Mouse (Mus musculus) testis, adult 2 months (tissue): Measurements from ENCODE around the gene Ech1. TPM values are rescaled to one million over a fixed set of nuclear protein-coding genes. Genes with fewer than 3 reads are reported as not detected.

Experiments used
- H3K27ac ChIP-seq: fragments of 200-500 bp; 2 replicates; pipeline ENCODE4 v1.5.1; 2012; ENCODE audit warnings: low read depth, low read length; ENCODE audit not compliant: control insufficient read depth, insufficient read depth
- H3K27me3 ChIP-seq: fragments of 200-500 bp; 2 replicates; pipeline ENCODE4 v1.6.1; 2012; ENCODE audit warnings: mild to moderate bottlenecking, low read length, moderate library complexity; ENCODE audit not compliant: control insufficient read depth, insufficient read depth
- H3K36me3 ChIP-seq: fragments of 200-500 bp; 2 replicates; pipeline ENCODE4 v1.6.1; 2012; ENCODE audit warnings: mild to moderate bottlenecking, low read length; ENCODE audit not compliant: control insufficient read depth, insufficient read depth
- H3K4me1 ChIP-seq: fragments of 200-500 bp; 2 replicates; pipeline ENCODE4 v1.6.1; 2012; ENCODE audit warnings: low read length; ENCODE audit not compliant: control insufficient read depth, insufficient read depth
- H3K4me3 ChIP-seq: fragments of 200-500 bp; 2 replicates; pipeline ENCODE4 v1.5.1; 2012; ENCODE audit warnings: low read depth, mild to moderate bottlenecking, low read length, moderate library complexity, mixed read lengths; ENCODE audit not compliant: control insufficient read depth
- CTCF ChIP-seq: fragments of 200-500 bp; IDR thresholded peaks from 2 replicates; pipeline ENCODE4 v1.5.1; 2012; ENCODE audit warnings: low read depth, mild to moderate bottlenecking, inconsistent platforms, low read length, moderate library complexity; ENCODE audit not compliant: control insufficient read depth, insufficient read depth, insufficient replicate concordance
- POLR2A ChIP-seq: fragments of 200-500 bp; IDR thresholded peaks from 2 replicates; pipeline ENCODE4 v1.6.1; 2012; ENCODE audit warnings: low read depth, mild to moderate bottlenecking, inconsistent platforms, low read length, moderate library complexity; ENCODE audit not compliant: control insufficient read depth
- polyA plus RNA-seq: library from polyadenylated mRNA; depleted of rRNA; stranded (reverse); fragments of >200 nt; gene quantifications from 2 replicates; pipeline ENCODE4 v1.2.3, GENCODE M21; 2012

The Ech1 gene
- polyA plus RNA-seq, 1 experiment: 124 TPM

- Histone ChIP-seq H3K27ac (no peak overlapping the region), H3K4me1 (peaks cover 12% of the 10 kb centered on the region), H3K27me3 (no peaks in the 10 kb centered on the region), H3K36me3 (no peaks in the 10 kb centered on the region; the same call in 1 of the 2 replicates), H3K4me3 (no peak overlapping the region)
- TF ChIP-seq CTCF: no peak
- TF ChIP-seq POLR2A: no peak
Measured at GRCm38 (mm10) chr7:28830981-28831380, 6.0 kb downstream of the Ech1 start.

- Histone ChIP-seq H3K4me1 (peaks cover 9% of the 10 kb centered on the region), H3K36me3 (no peaks in the 10 kb centered on the region; the same call in 1 of the 2 replicates), H3K27ac (no peak overlapping the region), H3K4me3 (peak overlapping the region; percentile 23), H3K27me3 (no peaks in the 10 kb centered on the region)
- TF ChIP-seq CTCF (no peak), POLR2A (0 out of 2 replicates have a peak, but pooled peaks have one; percentile 15)
Measured at GRCm38 (mm10) chr7:28831411-28832125, 6.6 kb downstream of the Ech1 start.

GRCm38 (mm10) chr7:28832137-28832536 lies 7.1 kb downstream of the Ech1 start:
- Histone ChIP-seq H3K4me3 (peak overlapping the region; percentile 23; the same call in 1 of the 2 replicates), H3K27me3 (no peaks in the 10 kb centered on the region), H3K27ac (no peak overlapping the region), H3K4me1 (peaks cover 9% of the 10 kb centered on the region), H3K36me3 (no peaks in the 10 kb centered on the region; the same call in 1 of the 2 replicates)
- no peak for TF ChIP-seq CTCF
- TF ChIP-seq POLR2A: no peak

- no peak within 1 kb of the TSS for H3K4me3 ChIP-seq
- no peak within 1 kb of the TSS for H3K27ac ChIP-seq
- H3K36me3 ChIP-seq: no peaks in the 10 kb centered on the region; the same call in 1 of the 2 replicates
- no peaks in the 10 kb centered on the region for H3K27me3 ChIP-seq
- H3K4me1 ChIP-seq: peaks cover 9% of the 10 kb centered on the region
- TF ChIP-seq CTCF (no peak), POLR2A (no peak)
Measured at GRCm38 (mm10) chr7:28833723-28834347, 8.8 kb downstream of the Ech1 start, which contains the start of gene Lgals4. Lgals4 (plus strand) TSS chr7:28833854.

DNA sequence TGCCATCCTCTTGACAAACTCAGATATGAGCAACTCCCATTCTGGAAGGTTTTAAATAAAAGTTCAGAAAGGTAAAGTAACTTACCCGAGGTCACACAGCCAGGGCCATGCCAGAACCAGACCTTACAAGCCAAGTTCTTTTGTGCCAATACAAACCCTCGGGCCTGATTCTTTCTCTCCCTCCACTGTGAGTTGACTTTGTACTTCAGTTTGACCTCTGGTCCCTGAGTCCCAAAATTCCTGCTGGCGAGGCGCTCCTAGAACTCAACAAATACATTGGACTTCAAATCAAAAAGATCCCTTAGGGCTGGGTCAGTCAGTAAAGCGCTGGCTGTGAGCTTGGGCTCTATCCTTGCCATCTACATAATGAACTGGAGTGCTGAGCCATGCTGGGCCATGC lies 11.9 kb downstream of the Ech1 start:
- TF ChIP-seq POLR2A (no peak), CTCF (no peak)
- H3K27ac ChIP-seq: no peak overlapping the region

GRCm38 (mm10) chr7:28838331-28838730 lies 13.3 kb downstream of the Ech1 start:
- Histone ChIP-seq H3K27ac (no peak overlapping the region), H3K4me1 (no peaks in the 10 kb centered on the region)

More for the DNA sequence above, 11.9 kb downstream of the Ech1 start:
- peaks cover 3% of the 10 kb centered on the region; the same call in 1 of the 2 replicates for H3K4me1 ChIP-seq
- H3K36me3 ChIP-seq: no peaks in the 10 kb centered on the region
- H3K27me3 ChIP-seq: no peaks in the 10 kb centered on the region
- no peak overlapping the region for H3K4me3 ChIP-seq

GRCm38 (mm10) chr7:28847273-28847672 lies 22.3 kb downstream of the Ech1 start:
- Histone ChIP-seq H3K27me3 (no peaks in the 10 kb centered on the region), H3K4me1 (no peaks in the 10 kb centered on the region), H3K36me3 (no peaks in the 10 kb centered on the region), H3K4me3 (no peak overlapping the region), H3K27ac (no peak overlapping the region)
- TF ChIP-seq CTCF (no peak), POLR2A (no peak)

More at GRCm38 (mm10) chr7:28838331-28838730, 13.3 kb downstream of the Ech1 start:
- H3K4me3 ChIP-seq: no peak overlapping the region
- H3K27me3 ChIP-seq: no peaks in the 10 kb centered on the region
- no peak for TF ChIP-seq CTCF
- no peak for TF ChIP-seq POLR2A
- H3K36me3 ChIP-seq: no peaks in the 10 kb centered on the region
